Mouse (Mus musculus): ENCODE data around the gene Lrrc74a. TPM values are rescaled to one million over a fixed set of nuclear protein-coding genes. Genes with fewer than 3 reads are reported as not detected.
A peak's percentile ranks its signal among the peaks of the same experiment; 100 is the strongest.

Gene Lrrc74a
- total RNA-seq, 2 experiments from 2014 or later: not detected

DNA sequence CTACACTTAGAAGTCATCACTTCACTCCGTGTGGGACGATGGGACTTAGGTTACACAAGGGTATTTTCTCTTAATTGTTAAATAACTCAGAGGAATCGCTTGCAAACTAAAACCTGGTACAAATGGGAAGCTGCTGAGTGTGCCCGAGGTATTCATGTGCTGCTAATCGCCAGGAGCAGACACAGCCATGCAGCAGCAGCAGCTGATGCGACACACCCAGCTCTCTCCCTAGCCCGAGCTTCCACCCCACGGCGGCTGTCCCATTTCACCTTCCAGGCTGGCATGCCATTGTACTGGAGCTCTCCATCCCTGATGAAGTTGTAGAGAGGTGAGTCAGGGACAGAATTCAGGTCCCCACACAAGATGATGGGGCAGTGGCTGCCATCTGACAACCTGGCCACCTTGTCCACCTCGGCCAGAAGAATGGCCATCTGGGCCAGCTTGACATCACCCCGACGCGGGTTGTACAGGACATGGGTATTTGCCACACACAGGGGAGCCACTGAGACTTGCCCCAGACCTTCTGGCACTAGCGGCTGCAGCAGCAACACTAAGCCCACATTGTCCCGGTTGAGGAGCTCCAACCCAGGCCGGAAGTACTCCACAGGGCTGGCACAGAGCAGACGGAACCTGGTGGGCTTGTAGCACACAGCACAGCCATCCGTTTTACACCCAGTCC, 14.1 kb upstream of the Lrrc74a start:
- DNase-seq (ENCODE audit: low spot score in 2 of 2): no peak

DNA sequence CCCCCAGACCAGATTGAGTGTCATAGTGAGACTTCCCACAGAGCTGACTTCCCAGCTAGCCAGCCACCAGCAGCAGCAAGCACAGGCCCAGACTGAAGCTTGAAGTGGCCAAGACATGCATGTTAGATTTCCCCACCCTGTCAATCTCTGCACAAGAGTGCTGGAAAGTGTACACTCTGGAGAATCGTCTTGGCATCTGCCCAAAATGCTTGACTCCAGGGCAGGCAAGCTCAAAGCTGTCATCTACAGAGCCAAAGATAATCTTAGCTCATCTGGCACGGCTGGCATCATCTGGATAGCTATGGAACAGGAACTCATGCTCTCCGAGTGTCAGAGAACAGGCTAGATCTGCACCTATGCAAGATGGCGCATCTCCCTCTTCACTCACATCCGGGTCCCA, 12.7 kb upstream of the Lrrc74a start:
- no peak for DNase-seq (ENCODE audit: low spot score in 2 of 2)

DNA sequence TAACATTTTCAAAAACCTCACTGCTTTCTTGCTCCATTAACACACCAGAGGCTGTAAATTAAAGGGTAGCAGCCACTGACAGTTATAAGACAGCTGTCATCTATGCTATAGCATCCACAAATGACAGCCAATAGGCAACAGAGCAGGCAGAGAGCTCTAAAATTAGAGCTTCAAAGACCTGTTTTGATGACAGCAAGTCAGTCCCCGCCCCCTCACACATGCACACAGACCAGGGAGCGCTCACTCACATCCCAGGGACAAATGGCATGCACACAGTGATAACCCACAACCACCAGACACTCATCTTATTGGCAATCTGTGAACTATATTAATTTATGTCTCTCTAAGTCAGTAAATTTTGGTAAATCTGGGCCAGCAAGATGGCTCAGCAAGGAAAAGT, 9.9 kb upstream of the Lrrc74a start:
- peak in 1 of 2 experiments; percentile 44 for DNase-seq (ENCODE audit: low spot score in 2 of 2)

DNA sequence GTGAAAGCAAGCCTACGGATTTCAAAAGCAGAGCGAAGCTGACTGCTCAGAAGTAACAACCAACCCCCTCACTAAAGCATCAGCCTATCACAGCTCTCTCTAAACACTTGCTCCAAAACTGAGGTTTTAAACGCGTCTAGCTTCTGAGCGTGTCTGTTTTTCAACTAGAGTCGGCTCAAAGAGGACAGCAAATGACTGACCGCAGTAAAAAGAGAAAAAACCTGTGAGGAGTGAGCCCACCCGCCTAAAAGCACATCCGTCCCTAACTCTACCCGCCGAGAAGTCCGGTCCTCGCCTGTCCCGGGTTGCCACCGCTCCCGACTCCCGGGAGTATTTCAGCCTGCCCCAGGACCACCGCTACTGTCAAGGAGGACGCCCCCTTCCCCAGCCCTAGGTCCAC, 8.5 kb upstream of the Lrrc74a start:
- peak in 1 of 2 experiments; percentile 49 for DNase-seq (ENCODE audit: low spot score in 2 of 2)

DNA sequence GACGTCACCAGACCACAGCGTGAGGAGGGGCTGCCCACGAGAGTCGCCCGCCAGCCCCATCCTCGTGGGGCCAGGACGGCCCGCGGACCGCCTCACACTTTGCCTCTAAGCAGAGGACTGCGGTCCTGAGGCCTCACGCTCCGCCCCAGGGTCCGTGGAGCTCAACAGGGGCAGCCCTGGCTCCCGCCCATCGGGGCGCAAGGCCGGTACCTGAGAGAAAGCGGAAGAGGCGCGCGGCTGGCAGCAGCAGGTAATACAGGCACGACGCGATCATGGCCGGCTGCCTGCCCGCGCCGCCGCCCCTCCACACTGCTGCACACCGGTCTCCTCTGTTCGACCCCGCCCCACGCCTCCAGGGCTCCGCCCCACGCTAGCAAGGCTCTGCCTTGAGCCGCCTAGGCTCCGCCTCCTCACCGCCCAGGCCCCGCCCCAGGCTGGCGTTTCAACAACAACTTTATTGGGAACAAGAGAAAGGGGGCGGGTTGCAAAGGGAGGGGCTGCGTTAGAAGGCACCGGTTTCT, 8.0 kb upstream of the Lrrc74a start, which contains the start of gene Angel1:
Gene Angel1, minus strand, starts transcription at position 341 of the 521 bp plus-strand sequence.
- peak; percentile 94 to 95 for DNase-seq (ENCODE audit: low spot score in 2 of 2)

DNA sequence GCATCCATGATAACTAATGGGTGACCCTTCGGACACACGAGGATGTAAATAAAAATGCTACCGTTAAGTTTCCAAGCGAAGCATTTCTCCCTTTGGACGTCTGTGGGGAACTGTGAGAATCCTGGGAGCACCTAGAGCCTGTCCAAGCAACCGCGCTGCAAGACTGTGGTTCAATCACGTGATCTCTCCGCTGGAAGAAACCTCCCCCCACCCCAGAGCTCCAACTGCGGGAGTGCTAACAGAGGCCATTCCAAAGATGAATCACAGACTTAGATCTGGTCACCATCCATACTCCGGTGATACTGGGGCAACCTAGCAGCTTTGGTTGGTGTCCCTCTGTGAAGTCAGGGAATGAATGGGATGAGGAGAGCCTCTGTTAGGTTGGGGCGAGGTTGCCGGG, 26.9 kb downstream of the Lrrc74a start:
- DNase-seq (ENCODE audit: low spot score in 2 of 2): no peak

DNA sequence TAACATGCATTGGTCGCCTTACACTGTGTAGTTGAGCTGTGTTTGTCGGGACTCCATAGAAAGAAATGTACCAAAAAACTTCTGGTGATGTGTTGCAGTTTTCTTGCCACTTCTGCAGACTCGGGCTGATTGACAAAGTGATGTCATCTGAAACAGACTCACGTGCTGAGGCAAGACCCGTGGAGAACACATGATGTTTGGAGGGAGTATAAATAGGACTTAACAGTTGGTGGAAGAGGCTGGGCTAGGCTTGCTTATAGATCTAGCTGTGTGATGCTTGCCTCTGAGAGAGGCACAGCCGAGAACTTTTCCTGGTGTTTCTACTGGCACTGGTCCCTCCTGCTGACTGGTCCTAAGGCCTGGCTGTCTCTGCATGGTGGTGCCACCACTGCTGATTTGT, 29.9 kb downstream of the Lrrc74a start:
- no peak for DNase-seq (ENCODE audit: low spot score in 2 of 2)

DNA sequence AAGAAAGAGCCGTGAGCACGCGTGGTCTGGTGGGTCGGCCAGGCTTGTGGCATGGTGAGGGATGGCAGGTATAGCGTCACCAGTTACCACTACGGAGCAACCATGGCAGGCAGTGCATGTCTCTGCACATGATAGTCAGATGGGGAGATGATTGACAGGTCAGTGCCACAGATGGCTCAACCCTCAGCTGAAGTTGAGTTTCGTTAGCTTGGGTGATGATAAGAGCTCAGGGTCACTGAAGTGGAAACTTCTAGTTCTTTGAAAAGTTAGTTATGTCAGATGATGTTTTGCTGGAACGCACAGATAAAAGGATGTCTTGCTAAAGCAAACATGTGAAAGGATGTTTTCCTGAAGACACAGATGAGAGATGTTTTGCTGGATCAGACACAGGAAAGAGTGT, 32.3 kb downstream of the Lrrc74a start:
- no peak for DNase-seq (ENCODE audit: low spot score in 2 of 2)

DNA sequence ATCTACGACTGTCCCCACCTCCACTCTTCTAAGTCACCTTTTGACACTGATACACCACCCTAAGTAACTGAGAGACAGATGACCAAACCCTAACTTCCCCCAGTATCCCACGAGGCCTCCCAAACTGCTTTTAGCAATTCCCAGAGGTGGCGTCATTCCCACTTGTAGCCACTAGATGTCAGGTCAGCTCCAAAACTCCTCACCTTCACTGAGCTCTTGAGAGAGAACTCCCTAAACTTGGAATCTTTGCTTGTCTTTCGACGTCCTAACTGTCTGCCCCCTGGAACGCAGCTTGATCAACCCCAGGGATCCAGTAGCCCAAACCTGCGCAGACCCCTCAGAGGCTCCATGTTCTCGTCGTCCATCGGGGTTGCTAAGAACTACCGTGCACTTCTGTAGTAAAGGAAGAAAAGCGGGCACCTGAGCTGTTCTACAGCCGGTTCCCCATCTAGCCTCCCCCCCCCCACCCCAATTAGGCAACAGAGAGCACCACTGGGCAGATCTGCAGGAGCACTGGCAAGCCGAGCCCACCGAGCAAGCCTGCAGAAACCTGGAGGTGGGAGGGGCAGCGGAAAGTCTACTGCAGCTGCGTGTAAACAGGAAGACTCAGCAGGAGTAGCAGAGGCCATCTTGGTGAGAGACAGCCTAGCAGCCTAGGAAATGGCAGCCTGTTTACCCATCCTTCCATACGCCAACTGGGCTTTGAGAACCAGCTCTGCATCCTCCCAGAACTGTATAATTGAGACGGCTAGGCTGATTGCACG, 33.9 kb downstream of the Lrrc74a start:
- peak; percentile 33 to 72 for DNase-seq (ENCODE audit: low spot score in 2 of 2)

DNA sequence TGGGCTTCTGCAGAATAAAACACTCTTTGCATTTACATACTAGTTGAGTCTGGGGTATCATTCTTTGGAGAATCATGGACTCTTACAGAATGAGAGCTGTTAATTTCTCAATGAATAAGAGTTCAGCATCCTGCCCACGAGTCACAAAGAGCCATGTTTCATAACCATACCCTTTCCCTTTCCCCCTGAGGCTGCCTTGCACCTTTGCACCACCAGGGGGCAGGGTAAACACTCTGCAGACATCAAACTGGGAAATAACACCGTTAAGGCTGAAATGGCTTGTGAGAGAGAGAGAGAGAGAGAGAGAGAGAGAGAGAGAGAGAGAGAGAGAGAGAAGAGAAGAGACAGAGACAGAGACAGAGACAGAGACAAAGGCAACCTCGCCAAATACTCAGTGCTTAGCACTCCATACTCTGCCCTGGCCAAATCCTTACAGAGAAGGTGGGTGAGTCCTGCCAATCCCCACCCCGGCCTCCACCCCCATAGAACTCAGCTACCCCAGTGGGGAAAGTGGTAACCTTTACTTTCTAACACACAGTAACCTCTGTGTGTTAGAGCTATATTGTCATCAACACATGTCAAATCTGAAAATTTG, 34.9 kb downstream of the Lrrc74a start:
- DNase-seq (ENCODE audit: low spot score in 2 of 2): peak; percentile 81 to 93

DNA sequence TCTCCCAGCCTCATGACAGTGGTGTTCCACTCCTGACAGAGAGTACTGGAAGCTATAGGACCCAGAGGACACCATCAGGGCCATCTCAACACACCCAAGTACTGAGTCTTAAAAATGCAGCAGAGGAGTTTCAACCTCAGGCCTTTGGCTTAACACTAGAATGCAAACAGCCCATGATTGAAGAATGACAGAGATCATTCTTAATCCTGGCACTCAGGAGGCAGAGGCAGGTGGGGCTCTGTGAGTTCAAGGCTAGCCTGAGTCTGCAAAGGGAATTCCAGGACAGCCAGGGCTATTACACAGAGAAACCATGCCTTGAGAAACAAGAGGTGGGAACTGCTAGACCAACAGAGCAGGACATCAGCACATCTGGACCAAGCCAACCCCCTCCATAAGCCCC, 35.6 kb downstream of the Lrrc74a start:
- no peak for DNase-seq (ENCODE audit: low spot score in 2 of 2)

DNA sequence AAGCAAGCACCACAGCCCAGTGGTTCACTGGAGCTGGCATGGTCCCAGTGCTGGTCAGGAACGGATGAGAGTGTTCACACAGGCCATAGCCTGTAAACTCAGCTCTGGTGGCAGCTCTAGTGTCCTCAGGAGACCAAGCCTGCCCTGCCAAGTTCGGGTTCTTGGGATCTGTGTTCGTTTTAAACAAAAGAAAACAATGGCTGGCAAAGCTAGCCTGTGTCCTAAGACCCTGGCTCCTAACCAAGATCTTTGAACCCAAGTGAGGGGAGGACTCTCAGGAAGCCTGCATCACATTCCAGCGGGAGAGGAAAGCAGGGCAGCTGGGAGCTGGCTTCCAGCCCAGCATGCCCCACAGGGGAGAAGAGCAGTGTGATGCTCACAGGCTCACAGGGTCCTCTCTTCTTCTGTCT, 36.1 kb downstream of the Lrrc74a start:
- peak in 1 of 2 experiments; percentile 44 for DNase-seq (ENCODE audit: low spot score in 2 of 2)

DNA sequence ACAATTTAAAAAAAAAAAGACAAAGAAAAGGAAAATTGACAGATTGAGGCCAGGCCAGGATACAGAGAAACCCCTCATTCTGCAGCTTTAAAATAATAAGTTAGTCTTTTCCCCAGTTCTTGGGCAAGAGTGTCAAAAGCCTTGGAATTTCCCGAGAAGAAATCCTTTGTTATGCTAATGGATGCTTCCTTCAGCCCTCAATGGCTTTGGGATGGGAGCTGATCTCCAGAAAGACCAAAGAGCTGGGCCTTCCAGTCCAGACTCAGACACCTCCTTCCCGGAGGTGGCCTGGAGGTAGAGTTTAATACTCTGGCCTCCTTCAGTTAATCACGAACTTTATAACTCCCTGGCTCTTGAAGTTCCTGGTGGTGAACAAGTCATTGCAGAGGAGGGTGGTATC, 36.8 kb downstream of the Lrrc74a start:
- no peak for DNase-seq (ENCODE audit: low spot score in 2 of 2)

DNA sequence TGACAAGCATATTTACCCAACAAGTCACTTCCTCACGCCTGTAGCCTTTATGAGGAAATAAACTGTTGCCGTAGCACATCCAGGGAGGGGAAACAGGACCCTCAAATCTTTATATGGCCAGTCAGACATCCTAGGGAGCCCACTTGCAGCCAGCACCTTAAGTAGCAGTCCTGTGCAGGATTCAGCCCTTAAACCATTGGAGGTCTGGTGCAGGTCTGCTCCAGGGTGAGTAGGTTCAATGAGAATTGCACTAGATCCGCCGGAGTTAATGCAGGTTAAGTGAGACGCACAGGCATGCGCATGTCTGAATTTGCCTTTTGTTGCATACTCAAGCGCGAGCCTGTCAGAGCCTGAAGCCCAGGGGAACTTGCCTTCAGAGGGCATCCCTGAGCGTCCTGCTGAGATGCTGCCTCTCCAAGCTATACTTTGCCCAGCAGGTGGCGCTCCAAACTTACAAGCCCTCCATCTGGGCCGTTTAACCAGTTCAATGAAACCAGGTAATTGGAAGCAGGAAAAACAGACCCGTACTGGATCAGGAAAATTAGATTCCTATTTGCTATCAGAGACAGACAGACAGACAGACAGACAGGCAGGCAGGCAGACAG, 37.8 kb downstream of the Lrrc74a start:
- DNase-seq (ENCODE audit: low spot score in 2 of 2): peak; percentile 87 to 95

DNA sequence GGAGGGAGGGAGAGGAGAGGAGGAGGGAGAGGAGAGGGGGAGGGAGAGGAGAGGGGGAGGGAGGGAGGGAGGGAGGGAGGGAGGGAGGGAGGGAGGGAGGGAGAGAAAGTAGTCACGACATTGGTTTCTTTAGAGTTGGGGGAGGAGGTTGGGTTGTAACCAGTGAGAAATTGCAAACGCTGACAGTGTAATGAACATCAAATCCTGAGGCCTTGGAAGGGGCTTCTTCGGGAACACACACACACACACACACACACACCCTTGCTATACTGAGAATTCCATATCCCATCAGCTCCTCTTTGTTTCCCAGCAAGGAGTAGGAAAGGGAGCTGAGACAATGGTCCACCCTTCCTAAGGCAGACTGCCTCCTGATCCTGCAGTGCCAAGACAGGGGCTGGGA, 38.4 kb downstream of the Lrrc74a start:
- DNase-seq (ENCODE audit: low spot score in 2 of 2): no peak

DNA sequence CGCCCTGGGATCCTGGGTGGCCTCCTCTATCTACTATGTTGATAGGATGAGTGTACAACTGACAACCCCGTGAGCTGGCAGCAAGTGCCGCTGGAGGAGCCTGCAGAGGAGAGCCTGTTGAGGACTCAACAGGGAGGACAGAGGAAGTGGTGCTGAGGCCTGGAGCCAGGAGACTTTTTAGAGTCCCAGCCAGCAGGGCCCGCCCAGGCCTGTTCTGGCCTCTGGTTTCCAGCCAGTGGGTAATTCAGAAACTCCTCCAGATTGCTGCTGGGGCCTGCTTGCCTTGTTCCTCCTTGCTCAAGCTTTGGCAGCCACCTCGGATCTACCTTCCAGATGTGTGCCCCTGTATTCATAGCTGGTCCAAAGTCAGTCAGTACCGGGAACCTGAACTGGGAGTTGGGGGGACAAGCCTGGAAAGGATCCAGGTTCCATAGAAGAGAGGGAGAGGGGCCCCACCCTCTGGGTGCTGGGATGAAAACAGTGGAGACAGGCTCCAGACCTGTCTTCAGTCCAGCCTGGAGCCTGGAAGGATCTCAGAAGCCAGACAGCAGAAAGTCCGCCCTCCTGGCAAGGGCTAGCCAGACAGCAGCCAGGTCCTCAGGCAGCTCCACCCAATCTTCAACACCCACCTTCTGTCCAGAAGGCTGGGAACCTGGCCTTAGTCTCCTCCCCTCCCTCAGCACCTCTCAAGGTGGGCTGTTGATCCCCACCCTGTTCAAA, 41.6 kb downstream of the Lrrc74a start:
- no peak for DNase-seq (ENCODE audit: low spot score in 2 of 2)

DNA sequence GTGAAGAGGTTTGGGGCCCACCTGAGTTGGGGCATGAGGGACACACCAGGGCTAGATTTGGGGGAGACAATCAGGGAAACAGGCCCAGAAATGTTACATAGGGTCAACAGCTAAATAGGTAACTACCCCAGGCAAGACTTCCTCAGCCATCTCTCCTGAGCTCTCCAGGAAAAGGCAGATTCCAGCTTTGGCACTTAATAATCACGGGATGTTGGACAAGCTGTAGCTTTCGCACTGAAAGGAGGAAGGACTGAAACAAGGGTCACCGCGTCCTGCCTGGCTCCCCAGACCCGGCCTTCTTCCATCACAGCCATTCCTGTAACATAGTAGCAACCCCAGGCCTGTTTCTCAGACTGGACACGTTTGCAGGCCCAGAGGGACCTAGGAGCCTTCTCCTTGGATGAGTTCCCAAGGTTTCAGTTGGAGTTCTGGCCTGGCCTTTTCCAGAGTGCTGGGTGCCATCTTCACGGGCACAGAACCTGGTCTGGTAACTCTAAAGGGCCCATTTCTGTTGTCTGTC, 42.2 kb downstream of the Lrrc74a start:
- no peak for DNase-seq (ENCODE audit: low spot score in 2 of 2)

DNA sequence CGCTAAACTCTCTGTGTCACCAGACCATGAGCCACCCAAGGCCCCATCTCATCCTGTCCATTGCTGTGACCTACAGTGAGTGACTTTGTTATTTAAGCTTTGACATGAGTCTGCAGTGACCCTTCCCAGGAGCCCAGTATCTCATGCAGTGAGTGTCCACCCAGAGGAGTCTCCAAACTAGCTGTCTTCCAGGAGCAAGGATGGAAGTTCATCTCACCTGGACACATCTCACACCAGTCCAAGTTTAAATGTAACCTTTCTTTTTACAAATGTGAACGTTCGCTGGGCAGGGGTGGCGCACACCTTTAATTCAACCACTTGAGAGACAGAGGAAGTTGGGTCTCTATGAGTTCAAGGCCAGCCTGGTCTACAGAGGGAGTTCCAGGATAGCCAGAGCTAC, 44.4 kb downstream of the Lrrc74a start:
- no peak for DNase-seq (ENCODE audit: low spot score in 2 of 2)

DNA sequence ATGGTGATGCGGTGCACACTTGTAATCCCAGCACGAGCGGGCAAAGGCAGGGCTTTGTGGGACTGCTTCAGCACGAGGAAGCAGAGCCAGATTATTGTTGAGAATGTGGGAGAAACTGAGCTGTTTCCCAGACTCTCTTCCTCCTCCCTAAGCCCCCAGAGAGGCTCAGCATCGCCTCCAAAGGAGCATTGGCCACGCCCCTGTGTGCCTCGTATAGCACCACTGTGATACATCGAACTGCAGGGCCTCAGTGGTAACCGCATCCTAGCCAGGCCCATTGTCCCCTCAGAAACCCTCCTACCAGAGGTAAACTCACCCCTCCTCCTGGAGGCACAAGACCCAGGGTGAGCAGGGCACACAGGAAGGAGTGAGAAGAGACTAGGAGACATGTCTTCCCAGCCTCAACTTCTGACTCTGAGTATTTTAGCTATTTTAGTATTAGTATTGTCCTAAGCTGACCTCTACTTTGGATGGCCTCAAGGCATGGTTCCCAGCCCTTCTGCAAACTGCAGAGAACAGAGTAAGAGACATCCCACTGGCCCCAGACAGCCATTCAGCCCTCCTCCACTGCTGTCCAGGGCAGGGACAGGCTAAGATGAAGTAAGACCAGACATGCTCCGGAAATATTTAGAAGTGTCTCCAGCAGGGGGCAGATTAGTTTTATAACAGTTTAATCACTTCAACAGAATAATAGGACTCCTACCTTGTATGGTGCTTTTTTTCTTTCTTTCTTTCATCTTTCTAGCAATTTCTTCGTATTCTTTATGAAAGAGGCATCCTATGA, 45.2 kb downstream of the Lrrc74a start:
- DNase-seq (ENCODE audit: low spot score in 2 of 2): peak in 1 of 2 experiments; percentile 63

DNA sequence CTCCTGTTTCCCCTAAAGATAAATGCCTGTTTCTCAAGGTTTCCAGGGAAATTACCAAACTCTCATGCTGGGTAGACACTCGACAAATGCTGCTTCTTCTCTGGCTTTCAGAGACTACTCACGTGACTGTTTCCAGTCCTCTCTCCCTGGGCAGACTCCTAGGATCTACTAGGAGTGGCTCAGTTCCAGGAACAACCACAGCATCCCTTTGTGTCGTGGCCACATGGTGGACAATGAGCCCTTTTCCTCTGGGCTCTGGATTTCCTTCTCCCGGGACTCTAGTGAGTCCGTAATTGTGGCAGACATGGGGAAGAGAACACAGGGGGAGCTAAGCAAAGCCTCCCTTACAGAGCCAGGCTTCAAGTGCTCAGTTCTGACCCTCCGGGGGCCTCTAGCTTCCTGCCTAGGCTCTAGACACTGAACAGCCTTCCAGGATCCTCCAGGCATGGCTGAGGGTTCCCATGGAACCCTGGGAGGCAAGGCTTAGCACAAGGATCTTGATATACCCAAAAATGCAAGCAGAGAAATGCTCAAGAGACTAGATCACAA, 47.6 kb downstream of the Lrrc74a start:
- DNase-seq (ENCODE audit: low spot score in 2 of 2): peak in 1 of 2 experiments; percentile 45

All from layer of hippocampus, adult 18-20 months (tissue).